Mouse (Mus musculus) stomach, postnatal 0 days (tissue): Measurements from ENCODE around the gene Ubqln2.

ENCODE experiments used
- CTCF ChIP-seq: IDR thresholded peaks from 2 replicates; pipeline ENCODE4 v1.5.1; 2016; ENCODE audit warnings: antibody characterized with exemption, low read depth, mild to moderate bottlenecking, moderate library complexity
- EP300 ChIP-seq: optimal IDR thresholded peaks from 2 replicates; pipeline ENCODE3; 2016; ENCODE audit warnings: antibody characterized with exemption

DNA sequence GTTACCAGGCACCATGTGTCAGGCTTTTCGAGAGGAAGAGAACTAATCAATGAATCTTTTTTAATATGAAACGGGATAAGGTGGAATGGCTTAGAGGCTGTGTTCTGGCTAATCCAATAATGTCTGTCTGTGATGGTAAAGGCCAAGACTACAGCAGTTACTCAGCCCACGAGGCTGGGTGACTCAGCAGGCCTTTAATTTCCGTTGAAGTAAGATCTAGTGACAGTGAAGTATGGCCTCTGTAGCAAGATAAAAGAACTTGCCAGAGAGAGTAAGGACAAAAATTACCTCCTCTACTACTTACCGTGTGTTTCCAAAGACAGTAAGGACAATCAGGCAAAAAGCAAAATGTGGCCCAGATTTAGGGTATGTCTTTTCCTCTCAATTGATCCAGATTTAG lies 46.1 kb upstream of the Ubqln2 start:
- TF ChIP-seq EP300 (no peak), CTCF (no peak)
